Mouse (Mus musculus) forebrain, embryonic 13.5 days (tissue): Measurements from ENCODE around the gene Pls1. TPM values are rescaled to one million over a fixed set of nuclear protein-coding genes. Genes with fewer than 3 reads are reported as not detected.

Experiments
- ATAC-seq: fragments of 200-750 bp; cut with Nextera tagmentation; 2 replicates; pipeline ENCODE4 v1.8.0; 2017
- H3K27ac ChIP-seq: fragments of 300-500 bp; sonication (generic); 2 replicates; pipeline ENCODE4 v1.5.1; 2015; ENCODE audit warnings: inconsistent platforms, mild to moderate bottlenecking, moderate library complexity
- H3K27me3 ChIP-seq: fragments of 300-500 bp; sonication (generic); 2 replicates; pipeline ENCODE4 v1.6.1; 2015; ENCODE audit warnings: mild to moderate bottlenecking, inconsistent platforms
- H3K36me3 ChIP-seq: fragments of 300-500 bp; sonication (generic); 2 replicates; pipeline ENCODE4 v1.6.1; 2015; ENCODE audit warnings: mild to moderate bottlenecking, inconsistent platforms; ENCODE audit not compliant: poor library complexity, severe bottlenecking
- H3K4me1 ChIP-seq: fragments of 300-500 bp; sonication (generic); 2 replicates; pipeline ENCODE4 v1.6.1; 2015; ENCODE audit warnings: inconsistent platforms
- H3K4me2 ChIP-seq: fragments of 300-500 bp; sonication (generic); 2 replicates; pipeline ENCODE4 v1.6.1; 2015; ENCODE audit warnings: inconsistent platforms, mild to moderate bottlenecking, moderate library complexity
- H3K4me3 ChIP-seq: fragments of 300-500 bp; sonication (generic); 2 replicates; pipeline ENCODE4 v1.5.1; 2015; ENCODE audit warnings: mild to moderate bottlenecking, inconsistent platforms
- H3K9ac ChIP-seq: fragments of 300-500 bp; sonication (generic); 2 replicates; pipeline ENCODE4 v1.6.1; 2015; ENCODE audit warnings: mild to moderate bottlenecking, inconsistent platforms
- H3K9me3 ChIP-seq: fragments of 300-500 bp; sonication (generic); replicated peaks from 2 replicates; pipeline ENCODE4 v1.6.1; 2016; ENCODE audit warnings: inconsistent platforms
- WGBS: fragments of 180-500 bp; shearing (Covaris S2); methylation state at CpG from one replicate; pipeline ENCODE4 v1.1.7; 2015; 5-methylcytosine and 5-hydroxymethylcytosine counted together
- polyA plus RNA-seq: library from polyadenylated mRNA; unstranded; fragments of >200 nt; fragmentation: Nextera tagmentation; extraction: Ambion mirVana; gene quantifications from 2 replicates; pipeline ENCODE4 v1.2.1, GENCODE M21; 2015

The Pls1 gene
- polyA plus RNA-seq, 1 experiment from 2014 or later = 3.4 TPM

GRCm38 (mm10) chr9:95834799-95835198, 10.3 kb downstream of the Pls1 start:
- H3K4me1 ChIP-seq = no peaks in the 10 kb centered on the region
- H3K4me2 ChIP-seq = no peak overlapping the region
- no peak overlapping the region for H3K4me3 ChIP-seq
- H3K36me3 ChIP-seq = no peaks in the 10 kb centered on the region
- no peak overlapping the region for H3K9ac ChIP-seq
- 81% methylated on average over 3 of the region's 3 CpGs for WGBS
- no peak overlapping the region for H3K27ac ChIP-seq
- H3K27me3 ChIP-seq = no peaks in the 10 kb centered on the region
- no peak for ATAC-seq
- H3K9me3 ChIP-seq = no peaks in the 10 kb centered on the region

GRCm38 (mm10) chr9:95832758-95833157, 12.4 kb downstream of the Pls1 start:
- Histone ChIP-seq H3K9ac (no peak overlapping the region), H3K9me3 (no peaks in the 10 kb centered on the region), H3K4me1 (no peaks in the 10 kb centered on the region), H3K27ac (no peak overlapping the region), H3K4me2 (no peak overlapping the region), H3K4me3 (no peak overlapping the region), H3K27me3 (no peaks in the 10 kb centered on the region), H3K36me3 (no peaks in the 10 kb centered on the region)
- ATAC-seq = no peak
- WGBS = 95% methylated on average over 3 of the region's 3 CpGs

GRCm38 (mm10) chr9:95827565-95827964, 17.5 kb downstream of the Pls1 start:
- 94% methylated on average over 5 of the region's 5 CpGs for WGBS

GRCm38 (mm10) chr9:95822531-95822930, 22.6 kb downstream of the Pls1 start:
- 82% methylated on average over 7 of the region's 7 CpGs for WGBS

More at GRCm38 (mm10) chr9:95827565-95827964, 17.5 kb downstream of the Pls1 start:
- no peak overlapping the region for H3K9ac ChIP-seq
- no peak overlapping the region for H3K4me3 ChIP-seq
- no peaks in the 10 kb centered on the region for H3K27me3 ChIP-seq
- H3K9me3 ChIP-seq = no peaks in the 10 kb centered on the region
- ATAC-seq = no peak
- H3K4me2 ChIP-seq = no peak overlapping the region
- no peak overlapping the region for H3K27ac ChIP-seq
- H3K36me3 ChIP-seq = no peaks in the 10 kb centered on the region
- H3K4me1 ChIP-seq = no peaks in the 10 kb centered on the region

GRCm38 (mm10) chr9:95815706-95816105, 29.4 kb downstream of the Pls1 start:
- Histone ChIP-seq H3K4me1 (peaks cover 17% of the 10 kb centered on the region), H3K27me3 (no peaks in the 10 kb centered on the region), H3K36me3 (no peaks in the 10 kb centered on the region), H3K9ac (no peak overlapping the region), H3K4me3 (no peak overlapping the region), H3K27ac (no peak overlapping the region), H3K4me2 (no peak overlapping the region), H3K9me3 (no peaks in the 10 kb centered on the region)
- no peak for ATAC-seq
- 85% methylated on average over 4 of the region's 4 CpGs for WGBS

More at GRCm38 (mm10) chr9:95822531-95822930, 22.6 kb downstream of the Pls1 start:
- Histone ChIP-seq H3K9ac (no peak overlapping the region), H3K27me3 (no peaks in the 10 kb centered on the region), H3K4me3 (no peak overlapping the region), H3K4me2 (no peak overlapping the region), H3K27ac (no peak overlapping the region), H3K9me3 (no peaks in the 10 kb centered on the region), H3K4me1 (no peaks in the 10 kb centered on the region), H3K36me3 (no peaks in the 10 kb centered on the region)
- ATAC-seq = no peak

- no peak for ATAC-seq
Observed at GRCm38 (mm10) chr9:95815015-95815673, 30.0 kb downstream of the Pls1 start.

GRCm38 (mm10) chr9:95813721-95814531, 31.2 kb downstream of the Pls1 start:
- no peaks in the 10 kb centered on the region for H3K9me3 ChIP-seq
- H3K4me3 ChIP-seq = no peak overlapping the region
- ATAC-seq = peak; percentile 94
- 10% methylated on average over 20 of the region's 20 CpGs for WGBS
- peak overlapping the region; percentile 60 for H3K27ac ChIP-seq
- H3K4me2 ChIP-seq = peak overlapping the region; percentile 40
- peaks cover 17% of the 10 kb centered on the region for H3K4me1 ChIP-seq
- no peaks in the 10 kb centered on the region for H3K27me3 ChIP-seq
- no peak overlapping the region for H3K9ac ChIP-seq
- no peaks in the 10 kb centered on the region for H3K36me3 ChIP-seq

More at GRCm38 (mm10) chr9:95815015-95815673, 30.0 kb downstream of the Pls1 start:
- no peak overlapping the region for H3K4me3 ChIP-seq
- no peaks in the 10 kb centered on the region for H3K9me3 ChIP-seq
- H3K4me2 ChIP-seq = no peak overlapping the region
- 76% methylated on average over 11 of the region's 11 CpGs for WGBS
- H3K27ac ChIP-seq = no peak overlapping the region
- no peaks in the 10 kb centered on the region for H3K27me3 ChIP-seq
- H3K36me3 ChIP-seq = no peaks in the 10 kb centered on the region
- H3K9ac ChIP-seq = no peak overlapping the region
- H3K4me1 ChIP-seq = peaks cover 17% of the 10 kb centered on the region

- H3K4me2 ChIP-seq = no peak overlapping the region
- no peaks in the 10 kb centered on the region for H3K9me3 ChIP-seq
- no peaks in the 10 kb centered on the region for H3K27me3 ChIP-seq
- no peaks in the 10 kb centered on the region for H3K36me3 ChIP-seq
- H3K9ac ChIP-seq = no peak overlapping the region
- H3K4me3 ChIP-seq = no peak overlapping the region
- no peak overlapping the region for H3K27ac ChIP-seq
- 95% methylated on average over 4 of the region's 4 CpGs for WGBS
- H3K4me1 ChIP-seq = peaks cover 17% of the 10 kb centered on the region
- no peak for ATAC-seq
Observed at GRCm38 (mm10) chr9:95811817-95812216, 33.3 kb downstream of the Pls1 start.

- Histone ChIP-seq H3K27ac (no peak overlapping the region), H3K36me3 (no peaks in the 10 kb centered on the region), H3K27me3 (no peaks in the 10 kb centered on the region), H3K4me1 (peaks cover 9% of the 10 kb centered on the region), H3K9me3 (no peaks in the 10 kb centered on the region), H3K9ac (no peak overlapping the region), H3K4me3 (no peak overlapping the region), H3K4me2 (no peak overlapping the region)
- WGBS = 76% methylated on average over 4 of the region's 4 CpGs
- no peak for ATAC-seq
Observed at GRCm38 (mm10) chr9:95809596-95809995, 35.5 kb downstream of the Pls1 start.

- Histone ChIP-seq H3K4me1 (no peaks in the 10 kb centered on the region), H3K9ac (no peak overlapping the region), H3K4me2 (no peak overlapping the region), H3K36me3 (no peaks in the 10 kb centered on the region), H3K27me3 (no peaks in the 10 kb centered on the region), H3K4me3 (no peak overlapping the region), H3K9me3 (no peaks in the 10 kb centered on the region), H3K27ac (no peak overlapping the region)
- WGBS = 86% methylated on average over 12 of the region's 12 CpGs
- ATAC-seq = no peak
Observed at GRCm38 (mm10) chr9:95805449-95805848, 39.7 kb downstream of the Pls1 start.

GRCm38 (mm10) chr9:95803783-95804182, 41.3 kb downstream of the Pls1 start:
- H3K36me3 ChIP-seq = no peaks in the 10 kb centered on the region
- no peaks in the 10 kb centered on the region for H3K4me1 ChIP-seq
- 83% methylated on average over 3 of the region's 3 CpGs for WGBS
- H3K27ac ChIP-seq = no peak overlapping the region
- no peak overlapping the region for H3K4me3 ChIP-seq
- H3K27me3 ChIP-seq = no peaks in the 10 kb centered on the region
- H3K9ac ChIP-seq = no peak overlapping the region
- H3K9me3 ChIP-seq = no peaks in the 10 kb centered on the region
- no peak overlapping the region for H3K4me2 ChIP-seq
- ATAC-seq = no peak

GRCm38 (mm10) chr9:95801610-95802451, 43.3 kb downstream of the Pls1 start:
- ATAC-seq = no peak
- Histone ChIP-seq H3K36me3 (no peaks in the 10 kb centered on the region), H3K4me1 (no peaks in the 10 kb centered on the region), H3K27ac (no peak overlapping the region), H3K27me3 (no peaks in the 10 kb centered on the region), H3K4me2 (no peak overlapping the region), H3K9ac (no peak overlapping the region), H3K9me3 (no peaks in the 10 kb centered on the region), H3K4me3 (no peak overlapping the region)
- 68% methylated on average over 10 of the region's 10 CpGs for WGBS
